Mouse (Mus musculus): ENCODE measurements around the gene Taf8.

Taf8 gene

GRCm38 (mm10) chr17:47459341-47459919, 42.7 kb downstream of the Taf8 start:
- DNase-seq (ENCODE audit: low read depth, low spot score), result no peak

DNA sequence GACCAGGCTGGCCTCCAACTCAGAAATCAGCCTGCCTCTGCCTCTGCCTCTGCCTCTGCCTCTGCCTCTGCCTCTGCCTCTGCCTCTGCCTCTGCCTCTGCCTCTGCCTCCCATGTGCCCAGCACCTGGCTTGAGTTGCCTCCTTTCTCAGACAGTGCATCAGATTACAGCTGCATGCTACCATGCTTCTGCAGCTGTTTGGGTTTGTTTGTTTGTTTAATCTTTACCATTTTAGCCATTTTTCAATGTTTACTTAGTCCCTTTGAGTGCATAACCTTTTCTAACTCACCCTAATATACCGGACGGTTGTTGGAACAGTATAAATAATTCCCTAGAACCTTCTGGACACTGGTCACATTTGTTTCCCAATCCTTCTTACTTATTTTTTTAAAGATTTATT, 43.2 kb downstream of the Taf8 start:
- no peak for DNase-seq (ENCODE audit: low read depth, low spot score)

- DNase-seq (ENCODE audit: low read depth, low spot score), result no peak
These were observed 43.8 kb downstream of the Taf8 start for GRCm38 (mm10) chr17:47458310-47458709.

DNA sequence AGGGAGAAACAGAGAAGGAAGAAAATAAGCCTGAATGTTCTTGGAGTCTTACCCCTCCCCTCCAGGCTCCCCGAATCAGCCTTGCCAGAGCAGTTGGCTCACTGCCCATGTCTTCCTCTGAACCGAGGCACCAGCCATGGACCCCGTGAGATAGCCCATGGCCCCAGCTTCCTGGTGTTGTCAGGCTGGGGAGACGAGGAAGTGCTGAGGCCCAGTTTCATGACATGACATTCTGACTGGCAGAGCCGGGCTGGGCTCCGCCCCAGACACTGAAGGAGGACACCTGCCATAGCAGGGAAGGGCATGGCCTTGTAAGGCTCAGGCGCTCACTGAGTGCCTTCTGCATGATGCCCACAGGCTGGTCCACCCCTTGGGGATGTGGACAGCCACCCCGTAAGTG, 47.4 kb downstream of the Taf8 start:
- DNase-seq (ENCODE audit: low read depth, low spot score), result peak; percentile 28

DNA sequence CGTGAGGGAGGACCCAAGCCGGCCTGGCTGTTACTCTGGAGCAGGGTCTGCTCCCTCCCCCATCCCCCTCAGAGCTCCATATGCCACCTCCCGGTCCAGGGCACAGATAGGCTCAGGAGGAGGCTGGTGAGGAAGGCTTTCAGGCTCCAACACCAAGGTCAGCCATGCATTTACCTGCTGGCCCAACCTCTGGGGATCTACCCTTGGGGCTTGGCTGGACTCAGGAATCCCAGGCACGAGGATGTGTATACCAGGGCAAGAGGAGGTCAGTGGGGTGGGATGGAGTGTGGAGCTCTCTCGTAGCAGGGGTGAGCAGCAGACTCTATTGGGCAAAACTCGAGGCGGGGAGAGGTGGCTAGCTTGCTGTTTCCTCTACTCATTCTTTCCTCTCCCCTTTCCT, 49.2 kb downstream of the Taf8 start:
- DNase-seq (ENCODE audit: low read depth, low spot score), result no peak

GRCm38 (mm10) chr17:47450880-47451565, 51.1 kb downstream of the Taf8 start:
- no peak for DNase-seq (ENCODE audit: low read depth, low spot score)

- DNase-seq (ENCODE audit: low read depth, low spot score), result no peak
These were observed 51.9 kb downstream of the Taf8 start for GRCm38 (mm10) chr17:47450239-47450638.

- DNase-seq (ENCODE audit: low read depth, low spot score), result no peak
These were observed 52.7 kb downstream of the Taf8 start for GRCm38 (mm10) chr17:47449432-47449831.

DNA sequence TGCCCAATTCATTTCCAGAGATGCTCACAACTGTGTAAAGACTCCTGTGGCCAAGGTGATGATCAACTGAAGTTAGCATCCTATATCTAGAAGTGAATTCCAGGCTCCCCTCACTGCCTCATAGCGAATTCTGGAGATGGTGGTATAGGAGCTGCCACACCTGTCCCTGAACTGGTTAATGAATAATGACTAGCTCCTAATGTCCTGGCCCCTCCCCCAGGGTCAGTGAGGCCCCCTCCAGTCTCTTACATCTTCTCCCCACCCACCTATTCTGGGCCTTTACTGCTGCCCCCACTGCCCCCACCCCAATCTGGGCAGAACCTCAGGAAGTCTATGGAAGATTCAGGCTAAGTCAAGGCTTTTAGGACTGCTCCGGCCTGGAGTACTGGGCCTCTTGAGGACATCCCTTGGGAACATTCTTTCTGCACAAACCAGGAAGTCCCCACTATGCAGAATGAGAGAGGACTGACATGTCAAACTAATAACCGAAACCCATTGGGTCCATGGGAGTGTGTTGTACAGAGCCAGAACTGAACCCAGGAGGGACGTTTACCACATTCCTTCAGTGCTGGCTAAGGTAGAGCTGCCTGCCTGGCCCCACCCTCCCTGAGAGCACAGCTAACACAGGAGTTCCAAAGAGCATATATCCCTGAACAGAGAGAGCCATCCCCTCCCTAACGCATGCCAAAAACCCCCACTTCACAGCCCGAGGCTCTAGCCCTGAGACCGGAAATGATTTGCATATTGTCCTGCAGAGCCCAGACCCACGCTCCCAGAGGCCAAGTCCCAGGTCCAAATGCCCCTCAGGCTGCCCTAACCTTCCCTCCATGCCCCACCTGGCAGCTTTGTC, 53.3 kb downstream of the Taf8 start:
- DNase-seq (ENCODE audit: low read depth, low spot score), result no peak

- no peak for DNase-seq (ENCODE audit: low read depth, low spot score)
These were observed 55.5 kb downstream of the Taf8 start for GRCm38 (mm10) chr17:47446561-47446960.

GRCm38 (mm10) chr17:47446025-47446424, 56.1 kb downstream of the Taf8 start:
- DNase-seq (ENCODE audit: low read depth, low spot score), result no peak

DNA sequence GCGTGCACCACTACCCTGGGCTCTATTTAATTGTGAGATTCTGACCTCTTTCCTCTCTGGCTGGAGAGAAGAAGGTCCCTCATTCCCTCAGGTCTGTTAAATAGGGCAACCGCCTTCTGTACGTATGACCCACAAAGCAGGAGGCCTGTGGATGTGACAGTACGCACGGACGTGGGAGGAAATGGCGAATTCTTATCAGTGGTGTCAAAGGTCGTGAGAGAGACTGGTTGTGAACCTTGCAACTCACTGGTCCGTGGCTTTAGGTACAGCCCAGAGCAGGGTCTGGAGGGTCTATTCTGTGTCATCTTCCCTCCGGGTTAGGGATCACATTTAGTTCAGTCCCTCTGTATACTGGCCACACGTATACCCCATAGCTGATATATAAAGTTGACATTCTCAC, 56.6 kb downstream of the Taf8 start:
- DNase-seq (ENCODE audit: low read depth, low spot score), result no peak

DNA sequence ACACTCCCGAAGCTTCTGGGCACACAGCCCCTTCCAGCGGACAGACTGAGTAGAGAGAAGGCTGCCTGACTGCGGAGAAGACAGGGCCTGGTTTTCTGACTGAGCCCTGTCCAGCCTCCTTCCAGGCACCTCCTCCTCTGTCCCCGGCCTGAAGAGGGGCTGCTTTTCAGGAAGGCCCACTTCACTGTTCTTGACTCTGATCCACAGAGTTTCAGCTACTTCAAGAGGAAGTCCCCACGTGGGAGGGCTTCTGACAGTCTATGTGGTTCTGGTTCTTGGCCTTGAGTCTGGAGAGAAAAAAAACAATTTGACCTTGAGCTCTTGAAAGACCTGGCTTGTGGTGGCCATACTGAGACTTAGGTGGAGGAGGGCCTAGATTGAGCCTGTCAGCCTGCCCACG, 58.0 kb downstream of the Taf8 start:
- no peak for DNase-seq (ENCODE audit: low read depth, low spot score)

GRCm38 (mm10) chr17:47442271-47442670, 59.8 kb downstream of the Taf8 start:
- DNase-seq (ENCODE audit: low read depth, low spot score), result no peak

GRCm38 (mm10) chr17:47441296-47442051, 60.6 kb downstream of the Taf8 start:
- no peak for DNase-seq (ENCODE audit: low read depth, low spot score)

- DNase-seq (ENCODE audit: low read depth, low spot score), result peak; percentile 12
These were observed 61.7 kb downstream of the Taf8 start for GRCm38 (mm10) chr17:47440359-47440890.

- no peak for DNase-seq (ENCODE audit: low read depth, low spot score)
These were observed 62.6 kb downstream of the Taf8 start for GRCm38 (mm10) chr17:47439396-47440028.

DNA sequence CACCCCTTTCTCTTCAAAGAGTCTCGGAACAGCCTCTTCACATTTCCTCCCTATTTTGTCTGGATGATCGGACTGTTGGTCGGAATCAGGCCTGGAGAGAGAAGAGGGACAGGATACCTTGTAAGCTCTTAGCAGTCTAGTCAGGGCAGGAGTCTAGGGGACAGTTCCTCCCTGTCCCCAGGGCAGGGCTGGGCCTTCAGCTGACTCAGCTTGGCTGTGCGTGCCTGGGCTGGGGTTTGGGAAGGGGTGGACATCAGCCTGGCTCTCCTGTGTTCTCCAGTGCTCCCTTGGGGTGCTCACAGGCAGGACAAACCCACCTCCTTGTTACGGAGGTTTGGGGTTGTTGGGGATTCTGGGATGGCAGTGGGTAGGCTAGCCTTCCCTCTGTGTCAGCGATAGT, 63.5 kb downstream of the Taf8 start:
- no peak for DNase-seq (ENCODE audit: low read depth, low spot score)

- no peak for DNase-seq (ENCODE audit: low read depth, low spot score)
These were observed 65.1 kb downstream of the Taf8 start, which contains the start of gene 1700001C19Rik for GRCm38 (mm10) chr17:47436907-47437547. Gene 1700001C19Rik (minus strand): TSS chr17:47437376.

GRCm38 (mm10) chr17:47436156-47436906, 65.8 kb downstream of the Taf8 start, which contains the start of gene AI661453:
Gene AI661453 (plus strand): TSS chr17:47436615.
- DNase-seq (ENCODE audit: low read depth, low spot score), result no peak

Measured in brain, adult 2 months (tissue).